Comparison of ENCODE assay signal across 8 mouse cellular contexts in the genomic region with DNA sequence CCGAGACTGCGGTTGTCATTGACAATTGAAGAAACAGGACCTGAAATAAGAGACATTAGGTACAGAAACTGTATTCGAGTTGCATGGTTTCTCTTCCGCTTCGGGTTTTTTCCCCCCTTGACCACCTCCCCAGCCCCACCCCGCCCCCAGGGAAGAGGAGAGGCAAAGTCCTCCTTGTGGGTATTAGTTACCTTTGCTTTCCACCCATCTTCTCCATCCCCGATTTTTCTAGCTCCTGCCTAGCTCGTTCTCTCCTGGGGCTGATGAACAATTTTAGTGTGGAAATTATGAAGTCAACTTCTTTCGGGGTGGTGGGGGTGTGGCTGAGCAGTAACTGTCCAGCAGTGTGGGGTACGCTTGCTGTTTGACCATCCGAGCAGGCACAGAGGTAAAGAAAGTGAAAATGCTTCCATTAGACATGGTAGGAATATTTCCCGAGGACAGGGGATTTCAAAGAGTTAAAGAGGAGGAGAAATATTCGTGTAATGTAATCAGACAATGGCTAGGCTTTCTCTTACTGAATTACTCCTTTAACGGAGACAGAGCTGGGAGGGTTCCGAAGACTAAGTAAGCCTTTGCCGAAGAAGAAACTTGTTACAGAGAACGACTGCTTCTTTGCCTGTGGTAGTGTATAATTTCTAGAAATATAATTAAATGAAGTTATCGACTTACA. TPM values are rescaled to one million over a fixed set of nuclear protein-coding genes. Genes with fewer than 3 reads are reported as not detected.
DNase-seq lines count a peak whose midpoint lies in the region; ATAC-seq and TF ChIP-seq lines count a peak whose summit lies in the region.

No protein-coding gene starts in this region.

- WGBS in forebrain, embryonic 13.5 days = 8% methylated on average over 17 of the region's 18 CpGs
- 13% methylated on average over 18 of the region's 18 CpGs for WGBS in liver, embryonic 14.5 days (ENCODE audit: insufficient replicate concordance)

- peak overlapping the region; percentile 77 for H3K4me2 ChIP-seq in forebrain, embryonic 13.5 days
- peak overlapping the region; percentile 47 for H3K4me2 ChIP-seq in liver, embryonic 14.5 days (ENCODE audit: low read depth)

- peaks cover 7% of the 10 kb centered on the region; the same call in 1 of the 2 replicates for H3K4me1 ChIP-seq in forebrain, embryonic 13.5 days
- H3K4me1 ChIP-seq in liver, embryonic 14.5 days (replicated peaks; ENCODE audit: control insufficient read depth in 2 of 2, insufficient read depth in 2 of 2, low read length in 1 of 2) = no peaks in the 10 kb centered on the region

- peak; percentile 12 to 27 for DNase-seq in layer of hippocampus, postnatal 10 days (ENCODE audit: low spot score in 2 of 2)
- no peak for DNase-seq in layer of hippocampus, adult 11-12 months (ENCODE audit: low spot score)
- DNase-seq in cerebellum, adult 18-20 months = peak; percentile 22 to 37
- DNase-seq in liver, embryonic 14.5 days (ENCODE audit: low read depth in 3 of 3, low spot score in 3 of 3) = no peak
- DNase-seq in adrenal gland, adult 8-10 months = no peak
- DNase-seq in ovary, postnatal 14 days (ENCODE audit: low spot score) = no peak

- ATAC-seq in forebrain, embryonic 13.5 days = peak; percentile 19
- ATAC-seq in liver, embryonic 14.5 days (ENCODE audit: insufficient read depth) = no peak
- ATAC-seq in inflammation-experienced regulatory T-cells, adult 6 months = no peak

- H3K9ac ChIP-seq in forebrain, embryonic 13.5 days = peak overlapping the region; percentile 73
- H3K9ac ChIP-seq in liver, embryonic 14.5 days (replicated peaks) = no peak overlapping the region

- no peaks in the 10 kb centered on the region for H3K36me3 ChIP-seq in forebrain, embryonic 13.5 days (ENCODE audit: poor library complexity, severe bottlenecking)
- no peaks in the 10 kb centered on the region for H3K36me3 ChIP-seq in liver, embryonic 14.5 days (replicated peaks; ENCODE audit: control insufficient read depth, insufficient read depth, low read depth)

- no peaks in the 10 kb centered on the region for H3K27me3 ChIP-seq in forebrain, embryonic 13.5 days
- peaks cover 2% of the 10 kb centered on the region for H3K27me3 ChIP-seq in liver, embryonic 14.5 days (ENCODE audit: control insufficient read depth, insufficient read depth, low read length)

- H3K27ac ChIP-seq in forebrain, embryonic 13.5 days = peak overlapping the region; percentile 78
- no peak overlapping the region for H3K27ac ChIP-seq in liver, embryonic 14.5 days

- TF ChIP-seq CTCF in liver, embryonic 14.5 days (IDR thresholded peaks at IDR 0.05; ENCODE audit: low read depth) = no peak

- no peaks in the 10 kb centered on the region for H3K9me3 ChIP-seq in forebrain, embryonic 13.5 days (replicated peaks)
- no peaks in the 10 kb centered on the region for H3K9me3 ChIP-seq in liver, embryonic 14.5 days (ENCODE audit: control insufficient read depth, low read length)

- no peak for TF ChIP-seq EP300 in liver, embryonic 14.5 days (IDR thresholded peaks at IDR 0.05; ENCODE audit: low read depth)

- peak overlapping the region; percentile 69 for H3K4me3 ChIP-seq in forebrain, embryonic 13.5 days
- H3K4me3 ChIP-seq in liver, embryonic 14.5 days (ENCODE audit: insufficient read depth in 1 of 2, low read depth in 2 of 2, low read length in 2 of 2) = peak overlapping the region in 1 of 2 experiments; percentile 16; a peak in 1 of 4 replicates

RNA-seq across cellular contexts. Expression of a gene that starts 0.5 kb away (rescaled TPM):
- total RNA-seq in layer of hippocampus, postnatal 10 days (2021) = 100 to 1,000 TPM; 111 to 117 TPM
- 16.2 and 16.5 TPM in 2 replicates for polyA plus RNA-seq in forebrain, embryonic 13.5 days (2015; fragmentation: Nextera tagmentation; extraction: Ambion mirVana)
- polyA plus RNA-seq in liver, embryonic 14.5 days (2012; rRNA removed) = 0.02 and 0.04 TPM in 2 replicates
- 0.04 TPM in 1 of 2 replicates, not detected in the other for polyA plus RNA-seq in liver, embryonic 14.5 days (2014; fragmentation: Nextera tagmentation; extraction: Ambion mirVana)
- polyA plus RNA-seq in inflammation-experienced regulatory T-cells, adult 6 months (2017; shearing (Covaris generic)) = under 1 TPM in 2 of 3 experiments, not detected in 1; 0.13 to 0.20 TPM
- total RNA-seq in adrenal gland, adult 8-10 months (2022) = 10 to 100 TPM in 1 of 4 experiments, 1 to 10 TPM in 3; 5.4 to 11.8 (median 8.9) TPM

Comparison
In these comparisons a context has a peak if more than half of its experiments do, and no peak if none do; other contexts are left out.
1. DNase-seq: peak in layer of hippocampus, postnatal 10 days (2 of 2) and cerebellum, adult 18-20 months (2 of 2); none in layer of hippocampus, adult 11-12 months (single experiment), liver, embryonic 14.5 days (0 of 3), adrenal gland, adult 8-10 months (single experiment) and ovary, postnatal 14 days (single experiment).
2. RNA of a gene that starts 0.5 kb away (polyA plus RNA-seq): 16.2 to 16.5 TPM in forebrain, embryonic 13.5 days; 0.13 to 0.20 TPM in inflammation-experienced regulatory T-cells, adult 6 months and 0.02 to 0.04 TPM in liver, embryonic 14.5 days; every median in the first group is over 10 times any median in the second.